Mouse (Mus musculus): ENCODE results near the gene Prss2. TPM values are rescaled to one million over a fixed set of nuclear protein-coding genes. Genes with fewer than 3 reads are reported as not detected.
"Not testable (repeated sequence)": the region's sequence is repeated elsewhere in the genome, so short reads cannot be mapped to it uniquely, and the experiment has no call there.

The Prss2 gene
- polyA plus RNA-seq, 1 experiment, result not detected

DNA sequence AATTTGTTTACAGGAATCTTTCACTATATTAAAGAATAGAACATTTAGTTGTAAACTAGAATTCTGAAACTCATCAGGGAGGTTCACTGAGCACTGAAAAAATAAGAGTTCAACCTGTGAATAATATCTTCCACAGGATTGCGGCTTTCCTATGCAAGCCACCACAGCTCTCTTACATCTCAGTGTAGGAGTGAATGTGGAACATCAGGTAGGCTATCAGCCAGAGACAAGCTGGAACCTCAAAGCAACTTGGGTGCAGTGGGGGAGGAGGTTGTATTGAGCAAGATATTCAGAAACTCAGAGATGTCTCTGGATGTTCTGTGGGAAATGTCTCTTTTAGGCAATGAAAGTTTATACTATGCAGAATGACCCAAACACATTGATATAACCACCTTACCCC lies 15.8 kb downstream of the Prss2 start:
- Histone ChIP-seq H3K9me3 (no peaks in the 10 kb centered on the region), H3K36me3 (replicated peaks; ENCODE audit: low read length) (no peaks in the 10 kb centered on the region), H3K4me3 (replicated peaks) (no peak overlapping the region), H3K4me1 (peaks cover 42% of the 10 kb centered on the region), H3K27me3 (replicated peaks) (no peaks in the 10 kb centered on the region)
- TF ChIP-seq FLI1 (IDR thresholded peaks at IDR 0.05; ENCODE audit: low read length), result no peak
- no peak for TF ChIP-seq GATA1 (IDR thresholded peaks at IDR 0.05; ENCODE audit: borderline replicate concordance, low read length)

DNA sequence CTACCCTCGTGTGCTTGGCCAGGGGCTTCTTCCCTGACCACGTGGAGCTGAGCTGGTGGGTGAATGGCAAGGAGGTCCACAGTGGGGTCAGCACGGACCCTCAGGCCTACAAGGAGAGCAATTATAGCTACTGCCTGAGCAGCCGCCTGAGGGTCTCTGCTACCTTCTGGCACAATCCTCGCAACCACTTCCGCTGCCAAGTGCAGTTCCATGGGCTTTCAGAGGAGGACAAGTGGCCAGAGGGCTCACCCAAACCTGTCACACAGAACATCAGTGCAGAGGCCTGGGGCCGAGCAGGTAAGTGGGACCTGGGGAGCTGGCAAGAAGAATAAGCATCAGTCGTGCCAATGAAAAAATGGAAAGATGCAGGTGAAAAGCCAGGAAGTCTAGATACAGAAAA lies 16.7 kb downstream of the Prss2 start:
- H3K27me3 ChIP-seq (replicated peaks); H3K4me3 ChIP-seq (replicated peaks); H3K36me3 ChIP-seq (replicated peaks; ENCODE audit: low read length); H3K9me3 ChIP-seq: not testable (repeated sequence)
- peaks cover 50% of the 10 kb centered on the region for H3K4me1 ChIP-seq

DNA sequence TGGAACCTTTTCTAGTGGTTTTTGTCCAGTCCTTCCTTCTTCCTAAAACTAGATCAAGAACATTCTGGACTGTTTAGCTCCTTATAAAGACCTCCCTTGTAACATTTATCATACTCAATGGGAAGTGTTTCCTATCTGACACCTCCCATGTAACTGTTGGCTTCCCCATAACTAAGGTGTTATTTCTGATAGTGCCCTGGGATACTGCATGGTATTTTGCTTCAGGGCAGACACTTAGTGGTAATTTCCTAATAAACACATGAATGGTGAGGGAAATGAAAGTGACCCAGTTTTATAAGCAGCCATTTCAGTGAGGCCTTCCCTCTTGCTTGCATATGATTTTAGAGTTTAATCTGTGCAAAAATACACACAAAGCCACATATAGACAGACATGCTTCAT lies 19.2 kb downstream of the Prss2 start:
- Histone ChIP-seq H3K36me3 (replicated peaks; ENCODE audit: low read length) (no peaks in the 10 kb centered on the region), H3K27me3 (replicated peaks) (peaks cover 8% of the 10 kb centered on the region), H3K4me3 (replicated peaks) (no peak overlapping the region), H3K9me3 (no peaks in the 10 kb centered on the region), H3K4me1 (peaks cover 34% of the 10 kb centered on the region)
- TF ChIP-seq FLI1 (IDR thresholded peaks at IDR 0.05; ENCODE audit: low read length), result no peak
- no peak for TF ChIP-seq GATA1 (IDR thresholded peaks at IDR 0.05; ENCODE audit: borderline replicate concordance, low read length)

DNA sequence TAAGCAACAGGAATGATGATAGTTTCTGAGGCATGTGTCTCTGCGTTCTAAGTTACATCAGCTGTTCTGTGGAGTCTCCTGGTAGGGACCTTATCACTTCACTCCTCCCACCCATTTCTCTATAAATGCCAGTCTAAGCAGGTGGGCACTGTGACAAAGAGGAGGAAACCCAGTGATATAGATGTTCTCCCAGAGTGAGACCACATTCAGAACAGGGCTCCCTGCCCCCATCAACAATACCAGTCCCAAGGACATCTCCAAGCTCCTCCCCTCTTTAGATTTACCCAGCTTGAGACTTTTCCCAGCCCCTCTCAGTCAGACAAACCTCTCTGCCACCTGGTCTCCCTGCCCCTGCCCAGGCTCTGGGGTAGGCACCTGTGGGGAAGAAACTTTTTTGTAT lies 20.2 kb downstream of the Prss2 start:
- no peaks in the 10 kb centered on the region for H3K36me3 ChIP-seq (replicated peaks; ENCODE audit: low read length)
- no peak overlapping the region for H3K4me3 ChIP-seq (replicated peaks)
- TF ChIP-seq GATA1 (IDR thresholded peaks at IDR 0.05; ENCODE audit: borderline replicate concordance, low read length), result no peak
- TF ChIP-seq FLI1 (IDR thresholded peaks at IDR 0.05; ENCODE audit: low read length), result no peak

DNA sequence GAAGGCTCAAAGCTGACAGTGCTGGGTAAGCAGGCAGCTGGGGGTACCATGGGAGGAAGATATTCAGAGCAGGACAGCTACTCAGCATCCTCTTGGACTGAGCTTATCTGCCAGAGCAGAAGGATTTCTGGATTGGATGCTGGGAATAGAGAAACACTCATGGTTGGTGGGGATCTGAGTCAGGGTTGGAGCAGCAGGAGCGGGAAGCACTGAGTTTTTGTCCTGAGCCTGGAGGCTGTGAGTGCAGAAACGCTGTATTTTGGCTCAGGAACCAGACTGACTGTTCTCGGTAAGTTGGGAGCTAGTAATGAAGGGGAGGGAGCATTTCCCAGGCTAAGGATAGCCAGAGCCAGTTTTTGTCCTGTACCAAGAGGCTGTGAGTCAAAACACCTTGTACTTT lies 21.4 kb downstream of the Prss2 start:
- TF ChIP-seq GATA1 (IDR thresholded peaks at IDR 0.05; ENCODE audit: borderline replicate concordance, low read length), result no peak
- no peak for TF ChIP-seq FLI1 (IDR thresholded peaks at IDR 0.05; ENCODE audit: low read length)
- no peaks in the 10 kb centered on the region for H3K36me3 ChIP-seq (replicated peaks; ENCODE audit: low read length)
- peaks cover 8% of the 10 kb centered on the region for H3K27me3 ChIP-seq (replicated peaks)
- H3K4me1 ChIP-seq, result peaks cover 25% of the 10 kb centered on the region
- no peak overlapping the region for H3K4me3 ChIP-seq (replicated peaks)
- H3K9me3 ChIP-seq, result no peaks in the 10 kb centered on the region

More for the DNA sequence above, 20.2 kb downstream of the Prss2 start:
- Histone ChIP-seq H3K9me3 (no peaks in the 10 kb centered on the region), H3K27me3 (replicated peaks) (peaks cover 8% of the 10 kb centered on the region), H3K4me1 (peaks cover 27% of the 10 kb centered on the region)

DNA sequence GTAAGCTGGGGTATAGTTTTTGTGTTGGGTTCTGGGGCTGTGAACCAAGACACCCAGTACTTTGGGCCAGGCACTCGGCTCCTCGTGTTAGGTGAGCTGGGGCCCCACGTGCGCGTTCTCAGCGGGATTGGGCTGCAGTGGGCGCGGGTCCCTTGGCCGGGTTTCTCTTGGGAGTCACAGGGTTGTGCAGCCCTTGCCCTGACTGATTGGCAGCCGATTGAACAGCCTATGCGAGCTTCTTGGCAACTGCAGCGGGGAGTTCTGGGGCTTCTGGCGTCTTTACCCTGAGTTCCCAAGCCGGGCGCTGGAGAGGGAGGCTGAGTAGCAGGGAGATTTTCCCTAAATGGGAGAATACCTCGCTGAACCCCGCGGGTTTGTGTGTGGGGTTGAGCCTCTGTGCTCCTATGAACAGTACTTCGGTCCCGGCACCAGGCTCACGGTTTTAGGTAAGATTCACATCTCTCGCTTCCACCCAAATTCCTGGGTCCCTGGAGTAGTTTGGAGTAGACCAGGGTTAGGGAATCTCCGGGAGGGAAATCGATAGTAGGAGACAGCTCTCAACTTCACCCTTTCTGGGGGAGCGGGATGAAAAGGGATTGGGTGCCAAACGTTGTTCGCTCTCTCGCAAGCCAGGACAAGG lies 21.9 kb downstream of the Prss2 start:
- no peak overlapping the region for H3K4me3 ChIP-seq (replicated peaks)
- TF ChIP-seq FLI1 (IDR thresholded peaks at IDR 0.05; ENCODE audit: low read length), result no peak
- TF ChIP-seq GATA1 (IDR thresholded peaks at IDR 0.05; ENCODE audit: borderline replicate concordance, low read length), result no peak
- no peaks in the 10 kb centered on the region for H3K9me3 ChIP-seq
- H3K36me3 ChIP-seq (replicated peaks; ENCODE audit: low read length), result no peaks in the 10 kb centered on the region
- peaks cover 8% of the 10 kb centered on the region for H3K27me3 ChIP-seq (replicated peaks)
- peaks cover 30% of the 10 kb centered on the region for H3K4me1 ChIP-seq

DNA sequence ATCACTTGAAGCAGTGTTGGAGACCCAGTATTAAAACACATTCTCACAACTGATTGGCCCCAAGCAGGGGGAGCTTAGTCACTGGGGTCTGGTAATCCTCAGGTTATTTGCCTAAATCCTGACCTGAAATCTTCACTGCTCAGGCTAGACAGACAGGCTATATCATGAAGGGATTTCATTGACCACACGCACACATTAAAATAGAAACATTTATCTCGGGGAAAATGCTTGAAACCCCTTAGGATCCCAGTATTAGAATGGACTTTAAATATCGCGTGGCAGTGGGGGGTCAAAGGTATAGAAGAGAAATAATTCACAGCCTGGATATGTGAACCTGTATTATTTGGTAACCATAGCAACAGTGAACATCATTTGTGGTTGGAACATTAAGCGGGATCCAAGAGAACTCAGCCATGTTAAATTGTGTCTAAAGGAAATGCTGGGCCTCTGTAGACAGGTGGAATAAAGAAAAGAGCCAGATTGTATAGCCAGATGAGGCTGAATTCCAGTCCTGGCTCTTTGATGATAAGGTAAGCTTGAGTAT lies 22.9 kb downstream of the Prss2 start:
- TF ChIP-seq GATA1 (IDR thresholded peaks at IDR 0.05; ENCODE audit: borderline replicate concordance, low read length) (no peak), FLI1 (IDR thresholded peaks at IDR 0.05; ENCODE audit: low read length) (no peak)
- H3K4me3 ChIP-seq (replicated peaks), result no peak overlapping the region
- H3K4me1 ChIP-seq, result peaks cover 40% of the 10 kb centered on the region
- H3K36me3 ChIP-seq (replicated peaks; ENCODE audit: low read length), result no peaks in the 10 kb centered on the region
- H3K27me3 ChIP-seq (replicated peaks), result peaks cover 8% of the 10 kb centered on the region
- H3K9me3 ChIP-seq, result no peaks in the 10 kb centered on the region

DNA sequence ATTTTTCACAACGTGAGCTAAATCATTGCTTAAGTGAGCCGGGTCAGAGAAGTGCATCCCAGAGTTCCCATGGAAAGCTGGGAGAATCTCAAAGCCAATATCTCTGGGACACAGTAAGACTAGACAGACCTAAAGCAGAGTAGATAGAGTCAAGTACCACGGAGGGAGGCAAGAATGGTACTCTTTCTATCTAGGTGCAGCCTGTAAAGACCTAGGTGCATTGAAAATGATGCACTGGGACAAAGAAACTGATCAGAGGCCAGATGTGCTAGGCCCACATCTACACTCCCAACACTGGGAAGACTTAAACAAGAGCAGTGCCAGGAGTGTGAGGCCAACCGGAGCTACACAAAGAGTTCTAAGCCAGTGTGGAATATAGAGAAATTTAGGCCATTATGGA lies 23.7 kb downstream of the Prss2 start:
- Histone ChIP-seq H3K9me3 (no peaks in the 10 kb centered on the region), H3K4me1 (peaks cover 41% of the 10 kb centered on the region), H3K27me3 (replicated peaks) (peaks cover 8% of the 10 kb centered on the region), H3K36me3 (replicated peaks; ENCODE audit: low read length) (no peaks in the 10 kb centered on the region), H3K4me3 (replicated peaks) (no peak overlapping the region)
- TF ChIP-seq FLI1 (IDR thresholded peaks at IDR 0.05; ENCODE audit: low read length) (no peak), GATA1 (IDR thresholded peaks at IDR 0.05; ENCODE audit: borderline replicate concordance, low read length) (no peak)

DNA sequence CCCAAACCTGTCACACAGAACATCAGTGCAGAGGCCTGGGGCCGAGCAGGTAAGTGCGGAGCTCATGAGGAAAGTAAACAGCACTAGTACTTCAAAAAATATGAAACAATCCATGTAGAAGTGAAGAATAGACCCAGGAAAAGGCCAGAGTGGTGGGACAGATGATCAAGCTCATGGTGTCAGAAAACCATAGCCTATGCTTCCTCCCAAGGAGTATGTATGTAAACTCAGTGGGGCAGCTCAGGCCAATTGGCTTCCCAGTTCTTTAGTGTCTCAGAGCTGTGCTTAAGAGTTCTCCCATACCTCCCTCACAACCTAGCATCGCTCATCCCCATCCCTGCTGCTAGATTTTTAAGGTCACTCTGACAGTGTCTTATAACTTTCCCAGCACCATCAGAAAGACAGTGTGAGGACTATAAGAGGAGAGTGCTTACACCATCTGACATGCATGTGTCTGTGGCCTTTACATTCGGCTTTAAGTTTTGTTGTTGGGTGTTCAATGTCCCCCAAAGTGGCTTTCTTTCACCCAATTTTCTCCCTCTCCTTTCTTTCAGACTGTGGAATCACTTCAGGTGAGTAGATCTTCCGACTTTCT lies 25.6 kb downstream of the Prss2 start:
- H3K36me3 ChIP-seq (replicated peaks; ENCODE audit: low read length), result no peaks in the 10 kb centered on the region
- peaks cover 8% of the 10 kb centered on the region for H3K27me3 ChIP-seq (replicated peaks)
- no peaks in the 10 kb centered on the region for H3K9me3 ChIP-seq
- no peak for TF ChIP-seq GATA1 (IDR thresholded peaks at IDR 0.05; ENCODE audit: borderline replicate concordance, low read length)
- H3K4me1 ChIP-seq, result peaks cover 26% of the 10 kb centered on the region
- no peak overlapping the region for H3K4me3 ChIP-seq (replicated peaks)

DNA sequence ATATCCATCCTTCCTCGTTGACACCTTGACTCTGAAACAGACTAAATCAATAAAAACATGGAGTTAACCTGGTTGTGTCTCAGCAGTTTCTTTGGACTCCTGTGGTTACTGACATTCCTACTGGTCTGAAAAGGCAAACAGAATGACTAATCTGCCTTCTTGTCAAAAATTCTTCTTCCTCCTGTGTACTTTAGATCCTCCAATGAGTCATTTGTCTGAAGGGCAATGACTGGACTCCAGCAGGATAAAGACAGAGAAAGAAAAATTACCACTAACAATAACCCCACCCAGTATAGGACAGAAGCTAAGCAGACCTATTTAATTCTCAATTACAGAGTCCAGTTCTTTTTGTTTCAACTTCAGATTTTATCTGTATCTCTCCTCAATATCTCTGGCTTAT lies 26.7 kb downstream of the Prss2 start:
- Histone ChIP-seq H3K4me3 (replicated peaks) (no peak overlapping the region), H3K27me3 (replicated peaks) (peaks cover 4% of the 10 kb centered on the region), H3K4me1 (peaks cover 18% of the 10 kb centered on the region), H3K9me3 (no peaks in the 10 kb centered on the region), H3K36me3 (replicated peaks; ENCODE audit: low read length) (no peaks in the 10 kb centered on the region)
- TF ChIP-seq FLI1 (IDR thresholded peaks at IDR 0.05; ENCODE audit: low read length), result no peak
- no peak for TF ChIP-seq GATA1 (IDR thresholded peaks at IDR 0.05; ENCODE audit: borderline replicate concordance, low read length)
